Mouse (Mus musculus) small intestine, adult 10 weeks (tissue): ENCODE results near the gene Fancc. TPM values are rescaled to one million over a fixed set of nuclear protein-coding genes. Genes with fewer than 3 reads are reported as not detected.

Experiments used
- polyA plus RNA-seq: library from polyadenylated mRNA; stranded (reverse); fragments of 350-450 nt; fragmentation: Illumina TruSeq; extraction: RNeasy Lipid Tissue Mini Kit (QIAGEN cat#74804); gene quantifications from one replicate; pipeline ENCODE4 v1.2.3, GENCODE M21; 2014; ENCODE audit warnings: low replicate concordance

The Fancc gene
- 7.4 TPM for polyA plus RNA-seq

DNA sequence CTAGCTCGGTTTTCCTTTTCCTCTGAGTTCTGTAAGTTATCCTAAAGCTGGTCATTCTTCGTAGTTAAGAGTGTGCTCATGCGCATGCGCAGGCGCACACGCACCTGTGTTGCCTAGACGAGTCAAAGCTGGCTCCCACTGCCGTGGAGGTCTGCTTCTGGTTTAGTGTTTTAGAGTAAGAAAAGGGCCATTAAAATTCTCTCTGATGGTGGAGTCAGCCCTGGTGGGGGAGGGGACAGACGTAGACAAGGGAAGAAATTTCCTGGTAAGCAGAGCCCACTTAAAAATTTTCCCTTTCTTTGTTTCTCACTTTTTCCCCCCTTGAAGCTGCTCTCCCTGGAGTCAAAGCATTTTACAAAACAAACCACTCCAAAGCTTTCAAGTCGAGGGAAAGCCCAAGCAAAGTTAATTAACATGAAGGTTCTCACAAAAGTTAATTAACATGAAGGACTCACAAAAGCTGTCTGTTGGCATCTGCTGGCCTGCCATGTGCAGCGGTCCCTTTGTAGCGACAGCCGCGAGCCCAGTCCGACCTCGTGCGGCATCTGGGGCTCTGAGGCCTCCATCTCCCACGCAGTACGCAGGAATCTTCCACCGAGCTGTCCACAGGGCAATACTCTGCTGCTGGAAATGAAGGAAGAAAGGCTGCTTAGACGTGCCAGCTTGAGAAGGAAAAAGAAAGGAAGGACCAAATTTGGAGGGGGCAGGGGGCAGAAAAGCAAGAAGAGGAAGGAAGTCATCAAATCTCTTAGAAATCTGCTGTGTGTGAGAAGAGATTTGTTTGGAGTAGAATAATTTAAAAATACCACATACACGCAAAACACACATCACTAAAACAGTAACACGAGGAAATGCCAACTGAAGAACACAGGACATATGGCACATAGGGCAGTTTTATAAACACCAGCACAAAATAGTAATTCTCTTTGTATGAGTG lies at the start of gene Fancc:
TSS of gene Fancc (minus strand) at position 633 of the 937 bp plus-strand sequence.

Other genes starting within 250 kb of the Fancc start
- gene Ptch1, start 76.3 kb upstream of the Fancc start, polyA plus RNA-seq: 19.9 TPM